Mouse (Mus musculus) MEL (cell line): Measurements from ENCODE around the gene H2-Eb2. TPM values are rescaled to one million over a fixed set of nuclear protein-coding genes. Genes with fewer than 3 reads are reported as not detected.

Source experiments
- DNase-seq: peaks from one replicate; pipeline ENCODE4 v3.0.0; 2011; ENCODE audit warnings: low read depth, low spot score
- H3K27ac ChIP-seq: 2 replicates; pipeline ENCODE4 v1.5.1; 2012; ENCODE audit warnings: low read depth, mild to moderate bottlenecking, control low read depth, low read length, moderate library complexity; ENCODE audit not compliant: control insufficient read depth
- H3K27me3 ChIP-seq, 2 experiments: fragments of 150-350 bp in 1 of 2; sonication (generic) in 1 of 2; 2 replicates each; pipeline ENCODE4 v1.6.1; 2012; ENCODE audit warnings: low read length in 2 of 2, mild to moderate bottlenecking in 2 of 2, improper control_type of control experiment in 1 of 2, moderate library complexity in 1 of 2; ENCODE audit not compliant: insufficient read depth in 2 of 2, control insufficient read depth in 1 of 2
- H3K36me3 ChIP-seq, 2 experiments: 2 replicates each; pipeline ENCODE4 v1.6.1; 2012 to 2014; ENCODE audit warnings: low read length in 2 of 2, improper control_type of control experiment in 1 of 2, inconsistent platforms in 1 of 2, mild to moderate bottlenecking in 1 of 2; ENCODE audit not compliant: insufficient read depth in 2 of 2, control insufficient read depth in 1 of 2
- H3K4me1 ChIP-seq, 2 experiments: fragments of 150-350 bp in 1 of 2; sonication (generic) in 1 of 2; 2 replicates each; pipeline ENCODE4 v1.6.1; 2012; ENCODE audit warnings: low read length in 2 of 2, improper control_type of control experiment in 1 of 2, mild to moderate bottlenecking in 1 of 2; ENCODE audit not compliant: insufficient read depth in 2 of 2, control insufficient read depth in 1 of 2
- H3K4me3 ChIP-seq, 2 experiments: fragments of 150-350 bp in 1 of 2; sonication (generic) in 1 of 2; 2 replicates each; pipeline ENCODE4 v1.5.1; 2012; ENCODE audit warnings: low read depth in 2 of 2, low read length in 2 of 2, mild to moderate bottlenecking in 2 of 2, moderate library complexity in 2 of 2, control low read depth in 1 of 2, improper control_type of control experiment in 1 of 2; ENCODE audit not compliant: control insufficient read depth in 1 of 2, insufficient read depth in 1 of 2
- H3K79me2 ChIP-seq: 2 replicates; pipeline ENCODE4 v1.6.1; 2012; ENCODE audit warnings: mild to moderate bottlenecking, low read length, moderate library complexity; ENCODE audit not compliant: control insufficient read depth, poor library complexity, insufficient read depth
- H3K9ac ChIP-seq: 2 replicates; pipeline ENCODE4 v1.6.1; 2012; ENCODE audit warnings: low read depth, mild to moderate bottlenecking, control low read depth, low read length, moderate library complexity; ENCODE audit not compliant: control insufficient read depth, poor library complexity, severe bottlenecking
- H3K9me3 ChIP-seq: fragments of 150-350 bp; sonication (generic); replicated peaks from 2 replicates; pipeline ENCODE4 v1.6.1; 2012; ENCODE audit warnings: mild to moderate bottlenecking, low read length, improper control_type of control experiment, moderate library complexity; ENCODE audit not compliant: insufficient read depth
- CHD1 ChIP-seq: IDR thresholded peaks from 2 replicates; pipeline ENCODE4 v1.6.1; 2012; ENCODE audit warnings: low read depth, mild to moderate bottlenecking, inconsistent platforms, low read length, improper control_type of control experiment
- CTCF ChIP-seq, 3 experiments: IDR thresholded peaks in 2 of 3; conservative IDR thresholded peaks in 1 of 3; 2 replicates each; pipeline ENCODE4 v1.5.1; 2011 to 2012; ENCODE audit warnings: low read length in 3 of 3, low read depth in 2 of 3, mild to moderate bottlenecking in 2 of 3, improper control_type of control experiment in 1 of 3, inconsistent platforms in 1 of 3, mixed read lengths in 1 of 3, moderate library complexity in 1 of 3; ENCODE audit not compliant: control insufficient read depth in 1 of 3, insufficient read depth in 1 of 3, poor library complexity in 1 of 3, severe bottlenecking in 1 of 3
- ETS1 ChIP-seq: IDR thresholded peaks from 2 replicates; pipeline ENCODE4 v1.6.1; 2012; ENCODE audit warnings: low read depth, mild to moderate bottlenecking, inconsistent platforms, low read length, improper control_type of control experiment, moderate library complexity
- HCFC1 ChIP-seq: IDR thresholded peaks from 2 replicates; pipeline ENCODE4 v1.6.1; 2012; ENCODE audit warnings: low read depth, mild to moderate bottlenecking, inconsistent platforms, low read length, improper control_type of control experiment, moderate library complexity
- MAFK ChIP-seq: IDR thresholded peaks from 2 replicates; pipeline ENCODE4 v1.6.1; 2011; ENCODE audit warnings: low read depth, mild to moderate bottlenecking, low read length, improper control_type of control experiment, borderline replicate concordance
- RAD21 ChIP-seq: IDR thresholded peaks from 2 replicates; pipeline ENCODE4 v1.6.1; 2011; ENCODE audit warnings: mild to moderate bottlenecking, low read depth, low read length, improper control_type of control experiment
- RCOR1 ChIP-seq: IDR thresholded peaks from 2 replicates; pipeline ENCODE4 v1.6.1; 2012; ENCODE audit warnings: low read depth, mild to moderate bottlenecking, inconsistent platforms, low read length, improper control_type of control experiment
- SMC3 ChIP-seq: IDR thresholded peaks from 2 replicates; pipeline ENCODE4 v1.6.1; 2011; ENCODE audit warnings: low read depth, low read length, improper control_type of control experiment
- TBP ChIP-seq: IDR thresholded peaks from 2 replicates; pipeline ENCODE4 v1.8.0; 2011; ENCODE audit warnings: low read depth, low read length, improper control_type of control experiment
- UBTF ChIP-seq: IDR thresholded peaks from 2 replicates; pipeline ENCODE4 v1.6.1; 2012; ENCODE audit warnings: low read depth, mild to moderate bottlenecking, inconsistent platforms, low read length, improper control_type of control experiment, moderate library complexity, borderline replicate concordance; ENCODE audit not compliant: insufficient read depth
- ZC3H11A ChIP-seq: IDR thresholded peaks from 2 replicates; pipeline ENCODE4 v1.6.1; 2012; ENCODE audit warnings: low read depth, mild to moderate bottlenecking, inconsistent platforms, low read length, improper control_type of control experiment
- ZKSCAN1 ChIP-seq: IDR thresholded peaks from 2 replicates; pipeline ENCODE4 v1.6.1; 2012; ENCODE audit warnings: low read depth, mild to moderate bottlenecking, inconsistent platforms, low read length, improper control_type of control experiment, moderate library complexity
- polyA plus RNA-seq, 2 experiments: library from polyadenylated mRNA; stranded (reverse) in 1 of 2; unstranded in 1 of 2; fragments of >175 nt in 1 of 2; fragments of >200 nt in 1 of 2; gene quantifications; 2 replicates each; pipeline versions ENCODE4 v1.2.1 to v1.2.4; 2012; ENCODE audit warnings: low replicate concordance in 2 of 2, low read depth in 1 of 2; ENCODE audit not compliant: insufficient read length in 2 of 2, insufficient read depth in 1 of 2, missing spikeins in 1 of 2
- total RNA-seq: library from RNA; depleted of rRNA; stranded (reverse); fragments of 300-350 nt; gene quantifications from 2 replicates; pipeline ENCODE4 v1.2.3, GENCODE M21; 2012; rRNA removed

The H2-Eb2 gene
- total and polyA plus RNA-seq, 3 experiments = not detected

GRCm38 (mm10) chr17:34388513-34388912 lies 63.0 kb downstream of the H2-Eb2 start:
- Histone ChIP-seq H3K36me3 (no peaks in the 10 kb centered on the region), H3K27ac (no peak overlapping the region), H3K9ac (no peak overlapping the region), H3K4me1 (no peaks in the 10 kb centered on the region), H3K79me2 (no peaks in the 10 kb centered on the region), H3K4me3 (no peak overlapping the region), H3K9me3 (no peaks in the 10 kb centered on the region), H3K27me3 (no peaks in the 10 kb centered on the region)
- DNase-seq = peak; percentile 40
- TF ChIP-seq CTCF (IDR thresholded peaks at IDR 0.05 in 2 of 3, conservative IDR thresholded peaks at IDR 0.05 in 1 of 3; ENCODE audit: control insufficient read depth in 1 of 3, insufficient read depth in 1 of 3, low read depth in 2 of 3, low read length in 3 of 3, poor library complexity in 1 of 3, severe bottlenecking in 1 of 3) = peak; percentile 30 to 40 (median 33)
- no peak for TF ChIP-seq ETS1
- TF ChIP-seq UBTF = no peak
- TF ChIP-seq SMC3 = peak; percentile 42
- TF ChIP-seq RAD21 = peak; percentile 5
- no peak for TF ChIP-seq HCFC1
- no peak for TF ChIP-seq RCOR1
- TF ChIP-seq TBP = no peak
- TF ChIP-seq ZC3H11A = no peak
- no peak for TF ChIP-seq CHD1
- TF ChIP-seq ZKSCAN1 = no peak
- TF ChIP-seq MAFK = no peak

Other genes starting within 250 kb of the H2-Eb2 start
- gene H2-Oa, start 233.3 kb upstream of the H2-Eb2 start, total RNA-seq = 2.2 and 2.6 TPM in 2 replicates
- 1 to 10 TPM in 1 of 2 experiments, not detected in 1; 3.9 TPM for gene H2-Oa, start 233.3 kb upstream of the H2-Eb2 start, polyA plus RNA-seq
- gene H2-DMa, start 206.1 kb upstream of the H2-Eb2 start, total RNA-seq = 26.1 and 38.3 TPM in 2 replicates
- gene H2-DMa, start 206.1 kb upstream of the H2-Eb2 start, polyA plus RNA-seq = 10 to 100 TPM in 1 of 2 experiments, not detected in 1; 38.7 TPM
- 97.2 and 99.5 TPM in 2 replicates for gene Brd2, start 203.0 kb upstream of the H2-Eb2 start, total RNA-seq
- gene Brd2, start 203.0 kb upstream of the H2-Eb2 start, polyA plus RNA-seq = 100 to 1,000 TPM; 189 to 252 TPM
- gene H2-DMb2, start 182.4 kb upstream of the H2-Eb2 start, total RNA-seq = 0.77 and 0.82 TPM in 2 replicates
- gene H2-DMb2, start 182.4 kb upstream of the H2-Eb2 start, polyA plus RNA-seq = 1 to 10 TPM in 1 of 2 experiments, not detected in 1; 1.5 TPM
- gene H2-DMb1, start 172.6 kb upstream of the H2-Eb2 start, total RNA-seq = not detected in 2 replicates
- under 1 TPM in 1 of 2 experiments, not detected in 1; 0.67 TPM for gene H2-DMb1, start 172.6 kb upstream of the H2-Eb2 start, polyA plus RNA-seq
- gene Tap1, start 138.1 kb upstream of the H2-Eb2 start, total RNA-seq = 24.6 and 30.7 TPM in 2 replicates
- gene Tap1, start 138.1 kb upstream of the H2-Eb2 start, polyA plus RNA-seq = 10 to 100 TPM in 1 of 2 experiments, not detected in 1; 46.6 TPM
- 23.3 and 24.9 TPM in 2 replicates for gene Psmb9, start 137.9 kb upstream of the H2-Eb2 start, total RNA-seq
- 10 to 100 TPM in 1 of 2 experiments, not detected in 1; 14.7 TPM for gene Psmb9, start 137.9 kb upstream of the H2-Eb2 start, polyA plus RNA-seq
- 129 and 144 TPM in 2 replicates for gene Psmb8, start 127.9 kb upstream of the H2-Eb2 start, total RNA-seq
- 100 to 1,000 TPM in 1 of 2 experiments, not detected in 1; 133 TPM for gene Psmb8, start 127.9 kb upstream of the H2-Eb2 start, polyA plus RNA-seq
- 40.3 and 48.5 TPM in 2 replicates for gene Tap2, start 122.1 kb upstream of the H2-Eb2 start, total RNA-seq
- 10 to 100 TPM in 1 of 2 experiments, not detected in 1; 63.0 TPM for gene Tap2, start 122.1 kb upstream of the H2-Eb2 start, polyA plus RNA-seq
- 0.75 and 0.81 TPM in 2 replicates for gene H2-Ob, start 86.8 kb upstream of the H2-Eb2 start, total RNA-seq
- gene H2-Ob, start 86.8 kb upstream of the H2-Eb2 start, polyA plus RNA-seq = 1 to 10 TPM in 1 of 2 experiments, not detected in 1; 2.0 TPM
- gene H2-Ab1, start 68.0 kb upstream of the H2-Eb2 start, total RNA-seq = not detected in 2 replicates
- not detected for gene H2-Ab1, start 68.0 kb upstream of the H2-Eb2 start, polyA plus RNA-seq
- not detected in 2 replicates for gene H2-Aa, start 37.8 kb upstream of the H2-Eb2 start, total RNA-seq
- not detected for gene H2-Aa, start 37.8 kb upstream of the H2-Eb2 start, polyA plus RNA-seq
- 0.15 TPM in 1 of 2 replicates, not detected in the other for gene H2-Eb1, start 19.8 kb upstream of the H2-Eb2 start, total RNA-seq
- gene H2-Eb1, start 19.8 kb upstream of the H2-Eb2 start, polyA plus RNA-seq = under 1 TPM in 1 of 2 experiments, not detected in 1; 0.07 TPM
- gene Btnl2, start 29.2 kb downstream of the H2-Eb2 start, total RNA-seq = not detected in 2 replicates
- gene Btnl2, start 29.2 kb downstream of the H2-Eb2 start, polyA plus RNA-seq = not detected
- not detected in 2 replicates for gene Btnl1, start 51.5 kb downstream of the H2-Eb2 start, total RNA-seq
- gene Btnl1, start 51.5 kb downstream of the H2-Eb2 start, polyA plus RNA-seq = under 1 TPM in 1 of 2 experiments, not detected in 1; 0.17 TPM
- not detected in 2 replicates for gene BC051142, start 73.2 kb downstream of the H2-Eb2 start, total RNA-seq
- under 1 TPM in 1 of 2 experiments, not detected in 1; 0.06 TPM for gene BC051142, start 73.2 kb downstream of the H2-Eb2 start, polyA plus RNA-seq
- gene Btnl4, start 151.7 kb downstream of the H2-Eb2 start, total RNA-seq = not detected in 2 replicates
- gene Btnl4, start 151.7 kb downstream of the H2-Eb2 start, polyA plus RNA-seq = not detected
- not detected in 2 replicates for gene Btnl6, start 191.7 kb downstream of the H2-Eb2 start, total RNA-seq
- not detected for gene Btnl6, start 191.7 kb downstream of the H2-Eb2 start, polyA plus RNA-seq
- 0.10 and 0.15 TPM in 2 replicates for gene Notch4, start 238.6 kb downstream of the H2-Eb2 start, total RNA-seq
- gene Notch4, start 238.6 kb downstream of the H2-Eb2 start, polyA plus RNA-seq = 10 to 100 TPM in 1 of 2 experiments, under 1 TPM in 1; 0.33 to 21.9 TPM